Mouse (Mus musculus): ENCODE results near the gene Polrmt. TPM values are rescaled to one million over a fixed set of nuclear protein-coding genes. Genes with fewer than 3 reads are reported as not detected.

Gene Polrmt
- polyA plus RNA-seq, 1 experiment from 2014 or later, result 45.9 TPM

Other genes with a start within 250 kb of the Polrmt start
- gene Plpp2, start 212.8 kb downstream of the Polrmt start, polyA plus RNA-seq (2015; fragmentation: Nextera tagmentation; extraction: Ambion mirVana), result 19.2 and 22.4 TPM in 2 replicates
- gene Mier2, start 191.4 kb downstream of the Polrmt start, polyA plus RNA-seq (2015; fragmentation: Nextera tagmentation; extraction: Ambion mirVana), result 56.2 and 56.8 TPM in 2 replicates
- gene Theg, start 159.2 kb downstream of the Polrmt start, polyA plus RNA-seq (2015; fragmentation: Nextera tagmentation; extraction: Ambion mirVana), result not detected in 2 replicates
- 0.66 and 0.95 TPM in 2 replicates for gene C2cd4c, start 132.6 kb downstream of the Polrmt start, polyA plus RNA-seq (2015; fragmentation: Nextera tagmentation; extraction: Ambion mirVana)
- gene Shc2, start 108.7 kb downstream of the Polrmt start, polyA plus RNA-seq (2015; fragmentation: Nextera tagmentation; extraction: Ambion mirVana), result 23.4 and 25.3 TPM in 2 replicates
- gene Odf3l2, start 100.8 kb downstream of the Polrmt start, polyA plus RNA-seq (2015; fragmentation: Nextera tagmentation; extraction: Ambion mirVana), result 0.78 and 1.0 TPM in 2 replicates
- gene Madcam1, start 82.0 kb downstream of the Polrmt start, polyA plus RNA-seq (2015; fragmentation: Nextera tagmentation; extraction: Ambion mirVana), result 0.69 and 0.94 TPM in 2 replicates
- 96.1 and 107 TPM in 2 replicates for gene Tpgs1, start 77.2 kb downstream of the Polrmt start, polyA plus RNA-seq (2015; fragmentation: Nextera tagmentation; extraction: Ambion mirVana)
- 73.1 and 81.9 TPM in 2 replicates for gene Cdc34, start 64.4 kb downstream of the Polrmt start, polyA plus RNA-seq (2015; fragmentation: Nextera tagmentation; extraction: Ambion mirVana)
- gene Gzmm, start 57.6 kb downstream of the Polrmt start, polyA plus RNA-seq (2015; fragmentation: Nextera tagmentation; extraction: Ambion mirVana), result 1.6 and 1.8 TPM in 2 replicates
- 844 and 915 TPM in 2 replicates for gene Bsg, start 42.1 kb downstream of the Polrmt start, polyA plus RNA-seq (2015; fragmentation: Nextera tagmentation; extraction: Ambion mirVana)
- 0.87 and 0.89 TPM in 2 replicates for gene Hcn2, start 29.9 kb downstream of the Polrmt start, polyA plus RNA-seq (2015; fragmentation: Nextera tagmentation; extraction: Ambion mirVana)
- 1.8 TPM in 2 replicates for gene Fgf22, start 8.5 kb upstream of the Polrmt start, polyA plus RNA-seq (2015; fragmentation: Nextera tagmentation; extraction: Ambion mirVana)
- gene Rnf126, start 20.4 kb upstream of the Polrmt start, polyA plus RNA-seq (2015; fragmentation: Nextera tagmentation; extraction: Ambion mirVana), result 90.2 and 92.3 TPM in 2 replicates
- 2.2 and 3.5 TPM in 2 replicates for gene Fstl3, start 30.7 kb upstream of the Polrmt start, polyA plus RNA-seq (2015; fragmentation: Nextera tagmentation; extraction: Ambion mirVana)
- gene Prss57, start 44.4 kb upstream of the Polrmt start, polyA plus RNA-seq (2015; fragmentation: Nextera tagmentation; extraction: Ambion mirVana), result 0.19 TPM in 2 replicates
- gene Palm, start 47.0 kb upstream of the Polrmt start, polyA plus RNA-seq (2015; fragmentation: Nextera tagmentation; extraction: Ambion mirVana), result 318 and 333 TPM in 2 replicates
- gene Misp, start 74.4 kb upstream of the Polrmt start, polyA plus RNA-seq (2015; fragmentation: Nextera tagmentation; extraction: Ambion mirVana), result 0.34 and 0.73 TPM in 2 replicates
- gene Ptbp1, start 107.8 kb upstream of the Polrmt start, polyA plus RNA-seq (2015; fragmentation: Nextera tagmentation; extraction: Ambion mirVana), result 58.8 and 65.1 TPM in 2 replicates
- gene Prtn3, start 127.9 kb upstream of the Polrmt start, polyA plus RNA-seq (2015; fragmentation: Nextera tagmentation; extraction: Ambion mirVana), result 12.5 and 12.7 TPM in 2 replicates
- gene Plppr3, start 128.1 kb upstream of the Polrmt start, polyA plus RNA-seq (2015; fragmentation: Nextera tagmentation; extraction: Ambion mirVana), result 471 and 472 TPM in 2 replicates
- not detected in 2 replicates for gene Elane, start 139.7 kb upstream of the Polrmt start, polyA plus RNA-seq (2015; fragmentation: Nextera tagmentation; extraction: Ambion mirVana)
- 0.20 TPM in 1 of 2 replicates, not detected in the other for gene Cfd, start 144.3 kb upstream of the Polrmt start, polyA plus RNA-seq (2015; fragmentation: Nextera tagmentation; extraction: Ambion mirVana)
- gene Med16, start 162.3 kb upstream of the Polrmt start, polyA plus RNA-seq (2015; fragmentation: Nextera tagmentation; extraction: Ambion mirVana), result 55.4 and 56.6 TPM in 2 replicates
- gene Gm26602, start 164.3 kb upstream of the Polrmt start, polyA plus RNA-seq (2015; fragmentation: Nextera tagmentation; extraction: Ambion mirVana), result 2.6 and 13.4 TPM in 2 replicates
- 3.5 and 3.8 TPM in 2 replicates for gene Kiss1r, start 170.4 kb upstream of the Polrmt start, polyA plus RNA-seq (2015; fragmentation: Nextera tagmentation; extraction: Ambion mirVana)
- gene R3hdm4, start 174.6 kb upstream of the Polrmt start, polyA plus RNA-seq (2015; fragmentation: Nextera tagmentation; extraction: Ambion mirVana), result 273 and 293 TPM in 2 replicates
- 1.7 and 2.2 TPM in 2 replicates for gene Arid3a, start 180.5 kb upstream of the Polrmt start, polyA plus RNA-seq (2015; fragmentation: Nextera tagmentation; extraction: Ambion mirVana)
- gene Wdr18, start 213.6 kb upstream of the Polrmt start, polyA plus RNA-seq (2015; fragmentation: Nextera tagmentation; extraction: Ambion mirVana), result 79.5 and 89.4 TPM in 2 replicates
- gene Grin3b, start 224.1 kb upstream of the Polrmt start, polyA plus RNA-seq (2015; fragmentation: Nextera tagmentation; extraction: Ambion mirVana), result 0.20 and 0.28 TPM in 2 replicates
- 15.3 and 16.2 TPM in 2 replicates for gene Tmem259, start 237.7 kb upstream of the Polrmt start, polyA plus RNA-seq (2015; fragmentation: Nextera tagmentation; extraction: Ambion mirVana)
- 25.7 and 26.2 TPM in 2 replicates for gene Cnn2, start 242.0 kb upstream of the Polrmt start, polyA plus RNA-seq (2015; fragmentation: Nextera tagmentation; extraction: Ambion mirVana)
- 4.1 and 4.8 TPM in 2 replicates for gene Abca7, start 249.9 kb upstream of the Polrmt start, polyA plus RNA-seq (2015; fragmentation: Nextera tagmentation; extraction: Ambion mirVana)